Mouse (Mus musculus) lung, embryonic 14.5 days (tissue): Measurements from ENCODE around the gene Sgsm3. TPM values are rescaled to one million over a fixed set of nuclear protein-coding genes. Genes with fewer than 3 reads are reported as not detected.

ENCODE experiments used
- ATAC-seq: fragments of 200-750 bp; cut with Nextera tagmentation; 2 replicates; pipeline ENCODE4 v1.8.0; 2017; ENCODE audit warnings: mild to moderate bottlenecking, moderate TSS enrichment, moderate library complexity; ENCODE audit not compliant: insufficient read depth
- DNase-seq: peaks from one replicate; pipeline ENCODE4 v3.0.0-alpha.2; 2015
- H3K27ac ChIP-seq: fragments of 300-500 bp; sonication (generic); 2 replicates; pipeline ENCODE4 v1.5.1; 2014; ENCODE audit warnings: low read depth, mild to moderate bottlenecking, moderate library complexity
- H3K27me3 ChIP-seq: fragments of 300-500 bp; sonication (generic); 2 replicates; pipeline ENCODE4 v1.6.1; 2014; ENCODE audit warnings: low read length, control low read depth; ENCODE audit not compliant: insufficient read depth
- H3K36me3 ChIP-seq: fragments of 300-500 bp; sonication (generic); 2 replicates; pipeline ENCODE4 v1.6.1; 2014; ENCODE audit warnings: control low read depth; ENCODE audit not compliant: insufficient read depth
- H3K4me1 ChIP-seq: fragments of 300-500 bp; sonication (generic); 2 replicates; pipeline ENCODE4 v1.6.1; 2014; ENCODE audit warnings: antibody characterized with exemption, control low read depth; ENCODE audit not compliant: insufficient read depth
- H3K4me2 ChIP-seq: fragments of 300-500 bp; sonication (generic); 2 replicates; pipeline ENCODE4 v1.6.1; 2014; ENCODE audit warnings: mild to moderate bottlenecking
- H3K4me3 ChIP-seq: fragments of 300-500 bp; sonication (generic); 2 replicates; pipeline ENCODE4 v1.5.1; 2014; ENCODE audit warnings: low read depth, low read length
- H3K9ac ChIP-seq: fragments of 300-500 bp; sonication (generic); 2 replicates; pipeline ENCODE4 v1.6.1; 2014
- H3K9me3 ChIP-seq: fragments of 300-500 bp; sonication (generic); 2 replicates; pipeline ENCODE4 v1.6.1; 2016; ENCODE audit warnings: low read depth, low read length, control low read depth
- CTCF ChIP-seq: IDR thresholded peaks from 2 replicates; pipeline ENCODE4 v1.5.1; 2016; ENCODE audit warnings: antibody characterized with exemption, low read depth
- whole genome bisulfite sequencing: fragments of 180-500 bp; shearing (Covaris S2); extraction: QIAGEN DNeasy Blood & Tissue Kit; methylation state at CpG from one replicate; pipeline ENCODE4 v1.1.7; 2014; 5-methylcytosine and 5-hydroxymethylcytosine counted together
- polyA plus RNA-seq: library from polyadenylated mRNA; unstranded; fragments of >200 nt; fragmentation: Nextera tagmentation; extraction: Ambion mirVana; gene quantifications from 2 replicates; pipeline ENCODE4 v1.2.1, GENCODE M21; 2014

Sgsm3 gene
- polyA plus RNA-seq, 1 experiment from 2014 or later = 40.0 TPM

GRCm38 (mm10) chr15:80953971-80954370 is 23.6 kb upstream of the Sgsm3 start:
- Histone ChIP-seq H3K27me3 (no peaks in the 10 kb centered on the region), H3K36me3 (peaks cover 69% of the 10 kb centered on the region), H3K4me2 (no peak overlapping the region), H3K4me1 (peaks cover 3% of the 10 kb centered on the region), H3K27ac (no peak overlapping the region), H3K4me3 (no peak overlapping the region), H3K9me3 (no peaks in the 10 kb centered on the region), H3K9ac (no peak overlapping the region)
- DNase-seq (no peak), ATAC-seq (no peak)
- 86% methylated on average over 9 of the region's 9 CpGs for WGBS
- TF ChIP-seq CTCF = no peak

GRCm38 (mm10) chr15:80954861-80955260 is 22.7 kb upstream of the Sgsm3 start:
- TF ChIP-seq CTCF = no peak
- 76% methylated on average over 3 of the region's 3 CpGs for WGBS
- no peak for DNase-seq

DNA sequence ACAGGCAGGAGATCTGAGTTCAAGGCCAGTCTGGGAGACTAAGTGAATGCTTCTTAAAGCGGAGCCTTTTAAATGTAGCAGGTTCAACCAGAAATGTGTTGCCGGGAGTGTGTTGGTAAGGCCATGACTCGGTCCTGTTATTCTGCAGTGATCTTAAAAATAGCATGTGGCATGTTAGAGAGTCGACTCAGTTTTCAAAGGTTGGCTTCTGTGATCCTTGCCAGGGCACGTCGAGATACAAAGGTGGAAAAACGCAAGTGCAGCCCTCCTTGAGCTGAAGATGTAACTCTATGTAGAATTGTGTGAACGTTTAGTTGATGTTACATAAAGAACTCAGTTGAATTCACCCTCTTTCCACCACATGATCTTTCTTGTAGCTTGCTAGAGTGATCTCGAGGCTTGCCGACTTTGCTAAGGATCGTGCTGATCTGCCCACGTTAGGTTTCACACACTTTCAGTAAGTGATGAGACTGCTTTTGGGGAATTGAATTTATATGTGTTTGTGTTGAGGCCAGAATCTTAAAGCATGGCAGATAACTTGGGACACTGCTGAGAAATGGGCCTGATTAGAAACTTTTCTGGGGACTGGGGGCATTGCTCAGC is 21.6 kb upstream of the Sgsm3 start:
- Histone ChIP-seq H3K9me3 (no peaks in the 10 kb centered on the region), H3K36me3 (peaks cover 87% of the 10 kb centered on the region), H3K27ac (no peak overlapping the region), H3K9ac (no peak overlapping the region), H3K4me1 (no peaks in the 10 kb centered on the region), H3K4me3 (no peak overlapping the region), H3K4me2 (no peak overlapping the region), H3K27me3 (no peaks in the 10 kb centered on the region)
- WGBS = 95% methylated on average over 12 of the region's 12 CpGs
- DNase-seq = no peak
- no peak for ATAC-seq
- no peak for TF ChIP-seq CTCF

More at GRCm38 (mm10) chr15:80954861-80955260, 22.7 kb upstream of the Sgsm3 start:
- no peak overlapping the region for H3K27ac ChIP-seq
- no peaks in the 10 kb centered on the region for H3K27me3 ChIP-seq
- no peak overlapping the region for H3K4me3 ChIP-seq
- H3K36me3 ChIP-seq = peaks cover 76% of the 10 kb centered on the region
- no peak for ATAC-seq
- H3K9me3 ChIP-seq = no peaks in the 10 kb centered on the region
- no peaks in the 10 kb centered on the region for H3K4me1 ChIP-seq
- H3K9ac ChIP-seq = no peak overlapping the region
- no peak overlapping the region for H3K4me2 ChIP-seq

GRCm38 (mm10) chr15:80969371-80969770 is 8.2 kb upstream of the Sgsm3 start:
- no peak overlapping the region for H3K9ac ChIP-seq
- no peaks in the 10 kb centered on the region for H3K27me3 ChIP-seq
- no peaks in the 10 kb centered on the region for H3K4me1 ChIP-seq
- TF ChIP-seq CTCF = no peak
- H3K4me2 ChIP-seq = no peak overlapping the region
- no peak overlapping the region for H3K27ac ChIP-seq
- 85% methylated on average over 1 of the region's 1 CpGs for WGBS
- DNase-seq (no peak), ATAC-seq (no peak)
- peaks cover 53% of the 10 kb centered on the region for H3K36me3 ChIP-seq
- H3K9me3 ChIP-seq = no peaks in the 10 kb centered on the region
- H3K4me3 ChIP-seq = no peak overlapping the region

DNA sequence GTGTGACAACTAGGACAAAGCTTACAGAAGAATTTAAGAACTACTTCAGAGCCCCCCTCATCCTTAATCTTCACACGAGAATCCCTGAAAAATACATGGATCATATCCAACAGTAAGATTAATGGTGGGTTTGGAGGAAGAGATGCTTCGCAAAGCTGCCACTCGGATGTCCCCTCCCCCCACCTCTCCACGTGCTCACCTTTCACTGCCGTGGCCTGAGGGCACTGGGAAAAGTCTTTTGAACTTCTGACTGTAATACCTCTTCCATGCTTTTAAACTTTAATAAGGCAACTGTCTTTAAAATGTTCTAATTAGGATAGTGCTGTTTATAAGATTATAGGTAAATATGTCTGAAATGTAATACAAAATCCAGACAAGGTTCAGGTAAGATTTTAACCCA is 3.3 kb upstream of the Sgsm3 start:
- no peak for ATAC-seq
- 27% methylated on average over 5 of the region's 5 CpGs for WGBS
- Histone ChIP-seq H3K36me3 (peaks cover 10% of the 10 kb centered on the region), H3K27me3 (no peaks in the 10 kb centered on the region), H3K4me1 (no peaks in the 10 kb centered on the region), H3K4me3 (no peak overlapping the region), H3K9ac (no peak overlapping the region), H3K4me2 (no peak overlapping the region), H3K27ac (no peak overlapping the region), H3K9me3 (no peaks in the 10 kb centered on the region)
- DNase-seq = no peak
- no peak for TF ChIP-seq CTCF

DNA sequence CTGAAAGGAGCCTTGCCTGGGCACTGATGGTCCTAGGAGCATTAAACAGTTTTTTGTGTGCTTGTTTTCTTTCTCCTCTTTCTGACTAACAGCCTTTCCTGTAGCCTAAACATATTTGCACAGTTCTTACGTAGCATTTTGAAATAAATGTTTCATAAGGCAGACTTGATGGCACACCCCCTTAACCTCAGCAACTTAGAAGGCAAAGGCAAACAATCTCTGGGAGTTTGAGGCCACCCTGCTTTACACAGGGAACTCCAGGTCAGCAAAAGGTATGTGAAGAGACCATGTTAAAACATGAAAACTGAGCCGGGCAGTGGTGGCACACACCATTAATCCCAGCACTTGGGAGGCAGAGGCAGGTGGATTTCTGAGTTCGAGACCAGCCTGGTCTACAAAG is 1.9 kb upstream of the Sgsm3 start:
- H3K4me3 ChIP-seq = no peak overlapping the region
- H3K27me3 ChIP-seq = no peaks in the 10 kb centered on the region
- ATAC-seq = no peak
- H3K36me3 ChIP-seq = no peaks in the 10 kb centered on the region
- DNase-seq = no peak
- no peak overlapping the region for H3K4me2 ChIP-seq
- H3K27ac ChIP-seq = no peak overlapping the region
- TF ChIP-seq CTCF = no peak
- no peak overlapping the region for H3K9ac ChIP-seq
- H3K9me3 ChIP-seq = no peaks in the 10 kb centered on the region
- 65% methylated on average over 3 of the region's 3 CpGs for WGBS
- no peaks in the 10 kb centered on the region for H3K4me1 ChIP-seq

DNA sequence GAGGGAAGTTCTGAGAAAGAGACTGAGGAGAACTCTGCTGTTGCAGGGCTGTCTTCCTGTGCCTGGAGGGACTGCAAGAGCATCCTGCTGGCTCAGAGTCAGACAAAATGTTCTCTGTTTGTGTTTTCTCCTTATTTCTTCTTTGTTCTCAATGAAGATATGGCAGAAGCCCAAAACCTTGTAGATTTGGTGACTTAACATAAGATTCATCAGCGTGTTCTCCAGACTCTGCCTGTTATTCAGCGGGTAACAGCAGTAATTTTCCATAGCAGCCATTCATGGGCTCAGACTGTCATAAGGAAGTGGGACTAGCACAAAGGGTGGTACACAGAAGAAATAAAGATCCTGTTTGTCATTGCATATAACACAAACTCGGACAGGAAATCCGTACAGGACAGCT is 2.0 kb downstream of the Sgsm3 start:
- no peak overlapping the region for H3K4me2 ChIP-seq
- 61% methylated on average over 4 of the region's 4 CpGs for WGBS

More for the DNA sequence above, 2.0 kb downstream of the Sgsm3 start:
- 0 out of 2 replicates have a peak, but pooled peaks have one; percentile 39 for ATAC-seq
- Histone ChIP-seq H3K36me3 (no peaks in the 10 kb centered on the region), H3K4me1 (no peaks in the 10 kb centered on the region), H3K9me3 (no peaks in the 10 kb centered on the region), H3K27ac (0 out of 2 replicates have a peak overlapping the region, but pooled peaks have one; percentile 14), H3K27me3 (no peaks in the 10 kb centered on the region), H3K4me3 (no peak overlapping the region), H3K9ac (no peak overlapping the region)
- DNase-seq = peak; percentile 82
- TF ChIP-seq CTCF = no peak
